Mouse (Mus musculus) MEL (cell line): ENCODE results near the gene Rcn2. TPM values are rescaled to one million over a fixed set of nuclear protein-coding genes. Genes with fewer than 3 reads are reported as not detected.

ENCODE experiments used
- DNase-seq: peaks from one replicate; pipeline ENCODE4 v3.0.0; 2011; ENCODE audit warnings: low read depth, low spot score
- H3K27ac ChIP-seq: 2 replicates; pipeline ENCODE4 v1.5.1; 2012; ENCODE audit warnings: low read depth, mild to moderate bottlenecking, control low read depth, low read length, moderate library complexity; ENCODE audit not compliant: control insufficient read depth
- H3K27me3 ChIP-seq, 2 experiments: fragments of 150-350 bp in 1 of 2; sonication (generic) in 1 of 2; 2 replicates each; pipeline ENCODE4 v1.6.1; 2012; ENCODE audit warnings: low read length in 2 of 2, mild to moderate bottlenecking in 2 of 2, improper control_type of control experiment in 1 of 2, moderate library complexity in 1 of 2; ENCODE audit not compliant: insufficient read depth in 2 of 2, control insufficient read depth in 1 of 2
- H3K36me3 ChIP-seq, 2 experiments: 2 replicates each; pipeline ENCODE4 v1.6.1; 2012 to 2014; ENCODE audit warnings: low read length in 2 of 2, improper control_type of control experiment in 1 of 2, inconsistent platforms in 1 of 2, mild to moderate bottlenecking in 1 of 2; ENCODE audit not compliant: insufficient read depth in 2 of 2, control insufficient read depth in 1 of 2
- H3K4me1 ChIP-seq, 2 experiments: fragments of 150-350 bp in 1 of 2; sonication (generic) in 1 of 2; 2 replicates each; pipeline ENCODE4 v1.6.1; 2012; ENCODE audit warnings: low read length in 2 of 2, improper control_type of control experiment in 1 of 2, mild to moderate bottlenecking in 1 of 2; ENCODE audit not compliant: insufficient read depth in 2 of 2, control insufficient read depth in 1 of 2
- H3K4me3 ChIP-seq, 2 experiments: fragments of 150-350 bp in 1 of 2; sonication (generic) in 1 of 2; 2 replicates each; pipeline ENCODE4 v1.5.1; 2012; ENCODE audit warnings: low read depth in 2 of 2, low read length in 2 of 2, mild to moderate bottlenecking in 2 of 2, moderate library complexity in 2 of 2, control low read depth in 1 of 2, improper control_type of control experiment in 1 of 2; ENCODE audit not compliant: control insufficient read depth in 1 of 2, insufficient read depth in 1 of 2
- H3K79me2 ChIP-seq: 2 replicates; pipeline ENCODE4 v1.6.1; 2012; ENCODE audit warnings: mild to moderate bottlenecking, low read length, moderate library complexity; ENCODE audit not compliant: control insufficient read depth, poor library complexity, insufficient read depth
- H3K9ac ChIP-seq: 2 replicates; pipeline ENCODE4 v1.6.1; 2012; ENCODE audit warnings: low read depth, mild to moderate bottlenecking, control low read depth, low read length, moderate library complexity; ENCODE audit not compliant: control insufficient read depth, poor library complexity, severe bottlenecking
- H3K9me3 ChIP-seq: fragments of 150-350 bp; sonication (generic); replicated peaks from 2 replicates; pipeline ENCODE4 v1.6.1; 2012; ENCODE audit warnings: mild to moderate bottlenecking, low read length, improper control_type of control experiment, moderate library complexity; ENCODE audit not compliant: insufficient read depth
- BHLHE40 ChIP-seq: IDR thresholded peaks from 2 replicates; pipeline ENCODE4 v1.6.1; 2012; ENCODE audit warnings: low read depth, mild to moderate bottlenecking, inconsistent platforms, low read length, improper control_type of control experiment, borderline replicate concordance
- CHD2 ChIP-seq: IDR thresholded peaks from 2 replicates; pipeline ENCODE4 v1.6.1; 2011; ENCODE audit warnings: low read length, improper control_type of control experiment
- CTCF ChIP-seq, 3 experiments: IDR thresholded peaks in 2 of 3; conservative IDR thresholded peaks in 1 of 3; 2 replicates each; pipeline ENCODE4 v1.5.1; 2011 to 2012; ENCODE audit warnings: low read length in 3 of 3, low read depth in 2 of 3, mild to moderate bottlenecking in 2 of 3, improper control_type of control experiment in 1 of 3, inconsistent platforms in 1 of 3, mixed read lengths in 1 of 3, moderate library complexity in 1 of 3; ENCODE audit not compliant: control insufficient read depth in 1 of 3, insufficient read depth in 1 of 3, poor library complexity in 1 of 3, severe bottlenecking in 1 of 3
- E2F4 ChIP-seq: IDR thresholded peaks from 2 replicates; pipeline ENCODE4 v1.6.1; 2011; ENCODE audit warnings: low read depth, low read length, improper control_type of control experiment, borderline replicate concordance
- GATA1 ChIP-seq: IDR thresholded peaks from 2 replicates; pipeline ENCODE4 v1.6.1; 2011; ENCODE audit warnings: low read depth, low read length, improper control_type of control experiment
- JUND ChIP-seq: IDR thresholded peaks from 2 replicates; pipeline ENCODE4 v1.6.1; 2011; ENCODE audit warnings: low read depth, mild to moderate bottlenecking, improper control_type of control experiment, low read length
- KAT2A ChIP-seq: conservative IDR thresholded peaks from 2 replicates; pipeline ENCODE4 v1.6.1; 2012; ENCODE audit warnings: low read depth, low read length, improper control_type of control experiment, inconsistent platforms
- MAX ChIP-seq: IDR thresholded peaks from 2 replicates; pipeline ENCODE4 v1.6.1; 2011; ENCODE audit warnings: low read length, improper control_type of control experiment
- MAZ ChIP-seq: IDR thresholded peaks from 2 replicates; pipeline ENCODE4 v1.6.1; 2012; ENCODE audit warnings: low read depth, mild to moderate bottlenecking, inconsistent platforms, low read length, improper control_type of control experiment
- MXI1 ChIP-seq: IDR thresholded peaks from 2 replicates; pipeline ENCODE4 v1.6.1; 2011; ENCODE audit warnings: mild to moderate bottlenecking, low read depth, low read length, improper control_type of control experiment
- MYB ChIP-seq: IDR thresholded peaks from 2 replicates; pipeline ENCODE4 v1.6.1; 2011; ENCODE audit warnings: mild to moderate bottlenecking, low read depth, low read length, improper control_type of control experiment
- MYC ChIP-seq: IDR thresholded peaks from 2 replicates; pipeline ENCODE4 v1.6.1; 2011; ENCODE audit warnings: low read depth, mild to moderate bottlenecking, low read length, improper control_type of control experiment, moderate library complexity
- NELFE ChIP-seq: IDR thresholded peaks from 2 replicates; pipeline ENCODE4 v1.6.1; 2011; ENCODE audit warnings: low read depth, low read length, improper control_type of control experiment
- NRF1 ChIP-seq: IDR thresholded peaks from 2 replicates; pipeline ENCODE4 v1.6.1; 2014; ENCODE audit warnings: low read depth, mild to moderate bottlenecking, inconsistent platforms, low read length, improper control_type of control experiment, moderate library complexity; ENCODE audit not compliant: poor library complexity, insufficient read depth, severe bottlenecking
- POLR2AphosphoS2 ChIP-seq: IDR thresholded peaks from 2 replicates; pipeline ENCODE4 v1.6.1; 2011; ENCODE audit warnings: low read length, improper control_type of control experiment
- POLR2AphosphoS5 ChIP-seq: IDR thresholded peaks from 2 replicates; pipeline ENCODE4 v1.6.1; 2012; ENCODE audit warnings: low read depth, borderline replicate concordance, mild to moderate bottlenecking, inconsistent platforms, low read length, moderate library complexity, mixed read lengths
- RAD21 ChIP-seq: IDR thresholded peaks from 2 replicates; pipeline ENCODE4 v1.6.1; 2011; ENCODE audit warnings: mild to moderate bottlenecking, low read depth, low read length, improper control_type of control experiment
- SIN3A ChIP-seq: IDR thresholded peaks from 2 replicates; pipeline ENCODE4 v1.6.1; 2012; ENCODE audit warnings: low read length, improper control_type of control experiment, inconsistent platforms
- SMC3 ChIP-seq: IDR thresholded peaks from 2 replicates; pipeline ENCODE4 v1.6.1; 2011; ENCODE audit warnings: low read depth, low read length, improper control_type of control experiment
- TAL1 ChIP-seq: IDR thresholded peaks from 2 replicates; pipeline ENCODE4 v1.6.1; 2012; ENCODE audit warnings: mild to moderate bottlenecking, inconsistent platforms, low read length, moderate library complexity, mixed read lengths
- TCF12 ChIP-seq: IDR thresholded peaks from 2 replicates; pipeline ENCODE4 v1.6.1; 2014; ENCODE audit warnings: low read depth, mild to moderate bottlenecking, inconsistent platforms, low read length, improper control_type of control experiment, moderate library complexity
- USF1 ChIP-seq: IDR thresholded peaks from 2 replicates; pipeline ENCODE4 v1.6.1; 2014; ENCODE audit warnings: low read depth, mild to moderate bottlenecking, inconsistent platforms, low read length, improper control_type of control experiment, moderate library complexity
- USF2 ChIP-seq, 2 experiments: IDR thresholded peaks; 2 replicates each; pipeline ENCODE4 v1.6.1; 2011 to 2012; ENCODE audit warnings: improper control_type of control experiment in 2 of 2, low read length in 2 of 2, borderline replicate concordance in 1 of 2, inconsistent platforms in 1 of 2, low read depth in 1 of 2, mild to moderate bottlenecking in 1 of 2; ENCODE audit not compliant: insufficient read depth in 1 of 2
- ZC3H11A ChIP-seq: IDR thresholded peaks from 2 replicates; pipeline ENCODE4 v1.6.1; 2012; ENCODE audit warnings: low read depth, mild to moderate bottlenecking, inconsistent platforms, low read length, improper control_type of control experiment
- ZKSCAN1 ChIP-seq: IDR thresholded peaks from 2 replicates; pipeline ENCODE4 v1.6.1; 2012; ENCODE audit warnings: low read depth, mild to moderate bottlenecking, inconsistent platforms, low read length, improper control_type of control experiment, moderate library complexity
- ZMIZ1 ChIP-seq: IDR thresholded peaks from 2 replicates; pipeline ENCODE4 v1.6.1; 2012; ENCODE audit warnings: low read depth, mild to moderate bottlenecking, inconsistent platforms, low read length, improper control_type of control experiment, moderate library complexity
- ZNF384 ChIP-seq: IDR thresholded peaks from 2 replicates; pipeline ENCODE4 v1.6.1; 2012; ENCODE audit warnings: low read depth, mild to moderate bottlenecking, inconsistent platforms, low read length, improper control_type of control experiment
- polyA plus RNA-seq, 2 experiments: library from polyadenylated mRNA; stranded (reverse) in 1 of 2; unstranded in 1 of 2; fragments of >175 nt in 1 of 2; fragments of >200 nt in 1 of 2; gene quantifications; 2 replicates each; pipeline versions ENCODE4 v1.2.1 to v1.2.4; 2012; ENCODE audit warnings: low replicate concordance in 2 of 2, low read depth in 1 of 2; ENCODE audit not compliant: insufficient read length in 2 of 2, insufficient read depth in 1 of 2, missing spikeins in 1 of 2
- total RNA-seq: library from RNA; depleted of rRNA; stranded (reverse); fragments of 300-350 nt; gene quantifications from 2 replicates; pipeline ENCODE4 v1.2.3, GENCODE M21; 2012

Gene Rcn2
- total and polyA plus RNA-seq, 3 experiments = 16.9 to 28.6 TPM; not detected in 1

DNA sequence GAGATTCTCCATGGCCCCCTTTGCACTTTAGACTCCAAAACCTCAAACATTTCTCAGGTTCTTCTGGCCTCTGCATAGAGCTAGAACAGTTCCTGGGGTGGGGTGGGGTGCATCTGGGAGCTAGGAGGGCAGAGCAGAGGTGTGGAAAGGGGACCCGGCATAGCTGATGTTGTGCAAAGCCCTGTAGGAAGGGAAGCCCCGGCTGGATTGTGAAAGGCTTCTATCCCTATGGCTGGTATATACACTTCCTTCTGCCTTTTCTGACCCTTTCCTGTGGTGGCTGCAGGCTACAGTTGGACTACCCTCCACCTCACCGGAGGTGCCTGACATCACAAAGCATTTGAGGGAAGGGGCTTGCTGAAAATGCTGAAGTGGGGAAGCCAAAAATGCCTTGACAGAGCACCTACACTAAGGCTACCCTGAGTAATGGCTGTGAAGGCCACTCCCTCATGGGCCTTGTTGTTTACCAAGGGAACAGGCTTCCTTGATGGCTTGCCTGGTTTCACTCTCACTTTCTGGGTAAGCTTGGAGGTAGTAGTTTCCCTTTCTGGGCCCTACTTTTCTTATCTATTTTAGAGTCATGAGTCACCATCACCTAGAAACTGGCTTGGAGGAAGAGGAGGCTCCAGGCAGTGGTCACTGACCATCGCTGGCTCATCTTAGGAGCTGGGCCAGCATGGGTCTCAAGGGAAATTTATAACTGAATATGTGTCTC is 56.1 kb downstream of the Rcn2 start:
- no peaks in the 10 kb centered on the region; a peak in 1 of 4 replicates for H3K4me1 ChIP-seq

GRCm38 (mm10) chr9:56100041-56100522 is 58.4 kb downstream of the Rcn2 start:
- H3K9ac ChIP-seq = no peak overlapping the region
- no peak overlapping the region for H3K27ac ChIP-seq

More for the DNA sequence above, 56.1 kb downstream of the Rcn2 start:
- Histone ChIP-seq H3K9me3 (no peaks in the 10 kb centered on the region), H3K27ac (no peak overlapping the region), H3K36me3 (no peaks in the 10 kb centered on the region), H3K4me3 (no peak overlapping the region), H3K27me3 (no peaks in the 10 kb centered on the region), H3K79me2 (no peaks in the 10 kb centered on the region), H3K9ac (no peak overlapping the region)
- TF ChIP-seq TAL1 (no peak), MYB (no peak), NRF1 (no peak), GATA1 (0 out of 2 replicates have a peak, but pooled peaks have one; percentile 10)
- DNase-seq = no peak

GRCm38 (mm10) chr9:56101022-56101421 is 59.4 kb downstream of the Rcn2 start:
- TF ChIP-seq RAD21 = no peak
- no peak for TF ChIP-seq USF1
- TF ChIP-seq KAT2A = no peak
- no peak for TF ChIP-seq E2F4
- TF ChIP-seq ZKSCAN1 = no peak
- TF ChIP-seq POLR2AphosphoS5 = no peak
- TF ChIP-seq TCF12 = no peak
- no peak for TF ChIP-seq ZNF384
- no peak for TF ChIP-seq BHLHE40
- no peak for TF ChIP-seq JUND
- TF ChIP-seq SMC3 = no peak
- TF ChIP-seq, all 39 proteins: peak for 0
- no peak overlapping the region for H3K27ac ChIP-seq
- H3K36me3 ChIP-seq = no peaks in the 10 kb centered on the region
- H3K27me3 ChIP-seq = no peaks in the 10 kb centered on the region
- H3K4me3 ChIP-seq = no peak overlapping the region
- DNase-seq = no peak
- no peak overlapping the region for H3K9ac ChIP-seq
- H3K9me3 ChIP-seq = no peaks in the 10 kb centered on the region
- H3K79me2 ChIP-seq = no peaks in the 10 kb centered on the region
- H3K4me1 ChIP-seq = peaks cover 0 to 3% of the 10 kb centered on the region in 2 experiments; a peak in 2 of 4 replicates

More at GRCm38 (mm10) chr9:56100041-56100522, 58.4 kb downstream of the Rcn2 start:
- DNase-seq = peak; percentile 36
- no peak for TF ChIP-seq MYC
- TF ChIP-seq USF1 = no peak
- TF ChIP-seq MAX = no peak
- TF ChIP-seq MAZ = no peak
- no peak for TF ChIP-seq POLR2AphosphoS2
- TF ChIP-seq TCF12 = no peak
- TF ChIP-seq GATA1 = no peak
- TF ChIP-seq CHD2 = no peak
- no peak for TF ChIP-seq SIN3A
- TF ChIP-seq NELFE = no peak
- TF ChIP-seq CTCF (IDR thresholded peaks at IDR 0.05 in 2 of 3, conservative IDR thresholded peaks at IDR 0.05 in 1 of 3; ENCODE audit: control insufficient read depth in 1 of 3, insufficient read depth in 1 of 3, low read depth in 2 of 3, low read length in 3 of 3, poor library complexity in 1 of 3, severe bottlenecking in 1 of 3) = no peak
- no peak for TF ChIP-seq MXI1
- TF ChIP-seq ZMIZ1 = no peak
- no peak for TF ChIP-seq ZC3H11A
- TF ChIP-seq USF2 (IDR thresholded peaks at IDR 0.05; ENCODE audit: borderline replicate concordance in 1 of 2, insufficient read depth in 1 of 2, low read depth in 1 of 2, low read length in 2 of 2) = no peak
- TF ChIP-seq MYB = no peak
- TF ChIP-seq KAT2A = no peak
- H3K27me3 ChIP-seq = no peaks in the 10 kb centered on the region
- H3K79me2 ChIP-seq = no peaks in the 10 kb centered on the region
- peaks cover 0 to 3% of the 10 kb centered on the region in 2 experiments; a peak in 2 of 4 replicates for H3K4me1 ChIP-seq
- H3K36me3 ChIP-seq = no peaks in the 10 kb centered on the region
- no peak overlapping the region for H3K4me3 ChIP-seq
- no peaks in the 10 kb centered on the region for H3K9me3 ChIP-seq
